Mouse (Mus musculus): ENCODE results near the gene Cox7a2l.

- no peak for TF ChIP-seq GATA1 (IDR thresholded peaks at IDR 0.05; ENCODE audit: borderline replicate concordance, low read length)
- no peak for TF ChIP-seq FLI1 (IDR thresholded peaks at IDR 0.05; ENCODE audit: low read length)
These were observed 4.8 kb upstream of the Cox7a2l start for GRCm38 (mm10) chr17:83521881-83522280.
